Mouse (Mus musculus): ENCODE data around the gene Pou2f2.

- TF ChIP-seq CTCF (conservative IDR thresholded peaks at IDR 0.05; ENCODE audit: insufficient read depth, insufficient read length, low read depth, low read length) (no peak), POLR2A (IDR thresholded peaks at IDR 0.05; ENCODE audit: low read depth, low read length) (no peak)
These were observed 15.6 kb upstream of the Pou2f2 start for GRCm38 (mm10) chr7:25195148-25195547.
